Mouse (Mus musculus) embryonic fibroblast, embryonic 13.5 days (primary cell): ENCODE measurements around the gene Hoxa13.

Source experiments
- CTCF ChIP-seq: IDR thresholded peaks from 2 replicates; pipeline ENCODE4 v1.5.1; 2011; ENCODE audit warnings: mild to moderate bottlenecking, control low read depth, low read length, moderate library complexity, borderline replicate concordance; ENCODE audit not compliant: insufficient read depth
- POLR2A ChIP-seq: IDR thresholded peaks from 2 replicates; pipeline ENCODE4 v1.6.1; 2011; ENCODE audit warnings: low read depth, mild to moderate bottlenecking, control low read depth, low read length, moderate library complexity

- TF ChIP-seq POLR2A (no peak), CTCF (no peak)
These were observed 3.6 kb upstream of the Hoxa13 start for GRCm38 (mm10) chr6:52264106-52264790.
